Comparison of ENCODE assay signal across 17 mouse cellular contexts in the genomic region with DNA sequence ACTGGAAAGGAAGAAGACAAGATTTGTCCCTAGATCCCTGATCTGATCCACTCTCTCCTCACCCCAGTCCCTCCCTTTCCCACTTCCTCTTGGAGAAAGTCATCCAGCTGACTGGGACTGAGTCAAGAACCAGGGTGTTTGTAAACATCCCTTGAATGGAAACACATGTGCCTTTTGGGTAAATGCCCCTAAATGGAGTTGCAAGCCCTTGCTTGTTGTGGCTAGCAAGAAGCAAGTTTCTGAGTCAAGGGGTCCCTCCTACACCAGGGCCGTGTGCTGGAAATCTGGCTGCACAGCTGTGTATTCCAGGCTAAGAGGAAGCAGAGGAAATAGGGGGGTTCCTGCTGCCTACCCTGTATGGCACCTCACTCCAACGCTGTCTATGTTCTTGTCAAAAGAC.
DNase-seq lines count a peak whose midpoint lies in the region; ATAC-seq and TF ChIP-seq lines count a peak whose summit lies in the region.
"Had no signal": no experiment of that assay in that cellular context is flagged by ENCODE, and none has a peak within 500 bp of the region (broad histone marks: within the 10 kb centered on the region; RNA-seq: fewer than 3 reads in every experiment).

No protein-coding gene starts in this region.

- intact Hi-C loops in gastrocnemius, adult 2 months (cut with DNase I) = loop anchor here (5.0 to 10.0 kb wide), 2 partner anchors 72 to 215 kb away; no protein-coding TSS in a partner anchor

- no peak overlapping the region for H3K9ac ChIP-seq in intestine, embryonic 16.5 days (ENCODE audit: low read depth, low read length)
- no peak overlapping the region for H3K9ac ChIP-seq in midbrain, embryonic 15.5 days
- H3K9ac ChIP-seq: heart, embryonic 13.5 days; liver, embryonic 13.5 days; midbrain, embryonic 13.5 days; neural tube, embryonic 15.5 days had no signal

- H3K4me3 ChIP-seq in gastrocnemius, adult 2 months = no peak overlapping the region
- no peak overlapping the region for H3K4me3 ChIP-seq in kidney, adult 2 months (ENCODE audit: insufficient read depth, low read depth, low read length)
- no peak overlapping the region for H3K4me3 ChIP-seq in intestine, embryonic 16.5 days (ENCODE audit: low read length)
- no peak overlapping the region for H3K4me3 ChIP-seq in midbrain, embryonic 15.5 days
- H3K4me3 ChIP-seq: heart, embryonic 13.5 days; liver, embryonic 13.5 days; midbrain, embryonic 13.5 days; myocyte; neural tube, embryonic 15.5 days had no signal

- TF ChIP-seq POLR2A in kidney, adult 2 months (IDR thresholded peaks at IDR 0.05; ENCODE audit: low read depth, low read length) = no peak

- H3K9me3 ChIP-seq in intestine, embryonic 16.5 days (ENCODE audit: control insufficient read depth, low read length) = no peaks in the 10 kb centered on the region
- no peaks in the 10 kb centered on the region for H3K9me3 ChIP-seq in midbrain, embryonic 15.5 days
- H3K9me3 ChIP-seq: heart, embryonic 13.5 days; liver, embryonic 13.5 days; midbrain, embryonic 13.5 days; neural tube, embryonic 15.5 days had no signal

- H3K27me3 ChIP-seq in kidney, adult 2 months (replicated peaks; ENCODE audit: control insufficient read depth, insufficient read depth, low read length) = no peaks in the 10 kb centered on the region
- H3K27me3 ChIP-seq in intestine, embryonic 16.5 days (replicated peaks; ENCODE audit: control insufficient read depth, insufficient read depth, low read length) = no peaks in the 10 kb centered on the region
- H3K27me3 ChIP-seq in midbrain, embryonic 15.5 days (replicated peaks) = no peaks in the 10 kb centered on the region
- H3K27me3 ChIP-seq: CH12.LX; heart, embryonic 13.5 days; liver, embryonic 13.5 days; midbrain, embryonic 13.5 days; neural tube, embryonic 15.5 days had no signal

- no peaks in the 10 kb centered on the region for H3K4me1 ChIP-seq in kidney, adult 2 months (ENCODE audit: control insufficient read depth, insufficient read depth, low read length)
- H3K4me1 ChIP-seq in intestine, embryonic 16.5 days (ENCODE audit: control insufficient read depth, insufficient read depth, low read length) = no peaks in the 10 kb centered on the region
- no peaks in the 10 kb centered on the region for H3K4me1 ChIP-seq in midbrain, embryonic 15.5 days
- H3K4me1 ChIP-seq: midbrain, embryonic 13.5 days had no signal

- peak; percentile 45 for DNase-seq in gastrocnemius, adult 2 months
- DNase-seq in gastrocnemius, postnatal 4 days (ENCODE audit: low spot score in 2 of 2) = no peak
- DNase-seq in kidney, adult 2 months = peak; percentile 20
- DNase-seq in kidney, adult 8-10 months = no peak
- DNase-seq in lung, postnatal 36 days = peak; percentile 74
- DNase-seq in embryo, embryonic 10 days (ENCODE audit: low spot score) = no peak
- DNase-seq: adrenal gland, postnatal 36 days; cerebellum, adult 9-10 months; layer of hippocampus, postnatal 36 days; liver, embryonic 13.5 days had no signal

- ATAC-seq in intestine, embryonic 16.5 days = no peak
- ATAC-seq in midbrain, embryonic 15.5 days (replicated peaks) = no peak
- ATAC-seq: midbrain, embryonic 13.5 days had no signal

- peak overlapping the region; percentile 75 for H3K27ac ChIP-seq in gastrocnemius, adult 2 months
- H3K27ac ChIP-seq in kidney, adult 2 months (ENCODE audit: insufficient read depth, low read depth, low read length) = no peak overlapping the region; the same call in 1 of the 2 replicates
- H3K27ac ChIP-seq in intestine, embryonic 16.5 days (ENCODE audit: low read length) = peak overlapping the region; percentile 3; the same call in 1 of the 2 replicates
- H3K27ac ChIP-seq in midbrain, embryonic 15.5 days = no peak overlapping the region
- H3K27ac ChIP-seq: heart, embryonic 13.5 days; liver, embryonic 13.5 days; midbrain, embryonic 13.5 days; neural tube, embryonic 15.5 days had no signal

- H3K36me3 ChIP-seq in kidney, adult 2 months (ENCODE audit: control insufficient read depth, insufficient read depth, low read length) = no peaks in the 10 kb centered on the region
- H3K36me3 ChIP-seq in intestine, embryonic 16.5 days (ENCODE audit: control insufficient read depth, insufficient read depth, low read length) = no peaks in the 10 kb centered on the region
- H3K36me3 ChIP-seq in midbrain, embryonic 15.5 days (replicated peaks) = no peaks in the 10 kb centered on the region
- H3K36me3 ChIP-seq: heart, embryonic 13.5 days; liver, embryonic 13.5 days; midbrain, embryonic 13.5 days; neural tube, embryonic 15.5 days had no signal

- TF ChIP-seq CTCF in gastrocnemius, adult 2 months (IDR thresholded peaks at IDR 0.05) = no peak
- TF ChIP-seq CTCF in kidney, adult 2 months (conservative IDR thresholded peaks at IDR 0.05; ENCODE audit: insufficient read depth, insufficient read length, low read depth, low read length) = no peak

- no peak overlapping the region for H3K4me2 ChIP-seq in intestine, embryonic 16.5 days (ENCODE audit: low read depth, low read length)
- no peak overlapping the region for H3K4me2 ChIP-seq in midbrain, embryonic 15.5 days
- H3K4me2 ChIP-seq: heart, embryonic 13.5 days; liver, embryonic 13.5 days; midbrain, embryonic 13.5 days; neural tube, embryonic 15.5 days had no signal

- WGBS in kidney, adult 2 months = 66% methylated on average over 2 of the region's 2 CpGs
- WGBS in intestine, embryonic 16.5 days = 55% methylated on average over 2 of the region's 2 CpGs
- WGBS in midbrain, embryonic 15.5 days = 80% methylated on average over 2 of the region's 2 CpGs

Comparison
In these comparisons a context has a peak if more than half of its experiments do, and no peak if none do; other contexts are left out.
1. DNase-seq: peak in gastrocnemius, adult 2 months (single experiment), kidney, adult 2 months (single experiment) and lung, postnatal 36 days (single experiment); none in gastrocnemius, postnatal 4 days (0 of 2), kidney, adult 8-10 months (0 of 2) and embryo, embryonic 10 days (single experiment).
2. H3K27ac ChIP-seq: peak in gastrocnemius, adult 2 months (single experiment) and intestine, embryonic 16.5 days (single experiment); none in kidney, adult 2 months (single experiment) and midbrain, embryonic 15.5 days (single experiment).